Mouse (Mus musculus) lung, adult 2 months (tissue): ENCODE measurements at regions not wholly inside any gene's neighbourhood (a gene's known extent, or its start where the extent isn't known, plus 50 kb on each side); places are given as distances from the start of the nearest gene placed in this dataset.
A peak's percentile ranks its signal among the peaks of the same experiment; 100 is the strongest.

ENCODE experiments used
- DNase-seq: peaks from one replicate; pipeline ENCODE4 v3.0.0; 2022
- H3K4me1 ChIP-seq: fragments of 200-500 bp; 2 replicates; pipeline ENCODE4 v1.6.1; 2011; ENCODE audit warnings: low read length; ENCODE audit not compliant: control insufficient read depth, insufficient read depth
- H3K4me3 ChIP-seq: fragments of 200-500 bp; replicated peaks from 2 replicates; pipeline ENCODE3; 2011; ENCODE audit warnings: low read depth, mild to moderate bottlenecking, control low read depth, low read length; ENCODE audit errors: extremely low read depth
- CTCF ChIP-seq: fragments of 200-500 bp; IDR thresholded peaks from 2 replicates; pipeline ENCODE4 v1.5.1; 2011; ENCODE audit warnings: mild to moderate bottlenecking, low read length, control low read depth; ENCODE audit not compliant: insufficient read depth
- POLR2A ChIP-seq: fragments of 200-500 bp; IDR thresholded peaks from 2 replicates; pipeline ENCODE4 v1.6.1; 2011; ENCODE audit warnings: low read depth, mild to moderate bottlenecking, control low read depth, low read length, borderline replicate concordance; ENCODE audit errors: extremely low read depth
- WGBS: fragments of 180-500 bp; shearing (Covaris S2); methylation state at CpG from one replicate; pipeline ENCODE4 v1.1.7; 2018; 5-methylcytosine and 5-hydroxymethylcytosine counted together

GRCm38 (mm10) chr7:115360142-115360541, 616.6 kb downstream of the Insc start:
- Histone ChIP-seq H3K4me1 (no peaks in the 10 kb centered on the region), H3K4me3 (no peak overlapping the region)
- WGBS = 69% methylated on average over 3 of the region's 3 CpGs
- TF ChIP-seq CTCF (no peak), POLR2A (no peak)
- no peak for DNase-seq

- 84% methylated on average over 2 of the region's 2 CpGs for WGBS
These were observed 618.6 kb downstream of the Insc start for GRCm38 (mm10) chr7:115362117-115362516.

GRCm38 (mm10) chr7:115366910-115367309, 623.4 kb downstream of the Insc start:
- WGBS = 48% methylated on average over 5 of the region's 5 CpGs
- DNase-seq = peak; percentile 53
- no peak for TF ChIP-seq POLR2A
- TF ChIP-seq CTCF = 0 out of 2 replicates have a peak, but pooled peaks have one; percentile 41
- H3K4me1 ChIP-seq = no peaks in the 10 kb centered on the region
- no peak overlapping the region for H3K4me3 ChIP-seq

More at GRCm38 (mm10) chr7:115362117-115362516, 618.6 kb downstream of the Insc start:
- Histone ChIP-seq H3K4me1 (no peaks in the 10 kb centered on the region), H3K4me3 (no peak overlapping the region)
- TF ChIP-seq CTCF (no peak), POLR2A (no peak)
- DNase-seq = no peak

DNA sequence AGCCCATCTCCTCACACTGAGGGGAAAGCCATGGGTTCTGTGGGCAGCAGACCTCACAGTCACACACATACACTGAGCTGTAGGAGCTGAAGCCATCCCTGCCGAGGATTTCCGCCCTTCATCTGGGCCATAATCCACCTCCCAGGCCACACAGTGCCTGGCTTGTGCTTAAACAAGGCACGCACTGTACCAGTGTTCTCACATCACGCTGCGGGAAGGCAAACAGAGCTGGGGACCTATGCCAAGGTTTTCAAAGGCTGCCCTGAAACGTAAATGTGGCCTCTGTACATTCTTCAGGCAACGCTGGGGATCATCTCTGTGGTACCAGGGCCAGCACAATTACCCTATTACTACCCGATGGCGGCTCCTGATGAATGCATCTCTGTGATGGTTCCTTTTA, 627.6 kb downstream of the Insc start:
- WGBS = 68% methylated on average over 9 of the region's 9 CpGs
- TF ChIP-seq CTCF = no peak
- TF ChIP-seq POLR2A = no peak
- DNase-seq = no peak
- no peaks in the 10 kb centered on the region for H3K4me1 ChIP-seq
- no peak overlapping the region for H3K4me3 ChIP-seq

- TF ChIP-seq POLR2A (no peak), CTCF (no peak)
- H3K4me1 ChIP-seq = no peaks in the 10 kb centered on the region
- no peak overlapping the region for H3K4me3 ChIP-seq
- whole genome bisulfite sequencing = 56% methylated on average over 2 of the region's 2 CpGs
- no peak for DNase-seq
These were observed 629.4 kb downstream of the Insc start for GRCm38 (mm10) chr7:115372921-115373320.

- WGBS = 65% methylated on average over 8 of the region's 8 CpGs
- TF ChIP-seq CTCF (no peak), POLR2A (no peak)
- H3K4me1 ChIP-seq = no peaks in the 10 kb centered on the region
- H3K4me3 ChIP-seq = no peak overlapping the region
- DNase-seq = no peak
These were observed 630.5 kb downstream of the Insc start for GRCm38 (mm10) chr7:115373781-115374533.

- DNase-seq = no peak
- H3K4me1 ChIP-seq = no peaks in the 10 kb centered on the region
- no peak overlapping the region for H3K4me3 ChIP-seq
- WGBS = 72% methylated on average over 4 of the region's 4 CpGs
- TF ChIP-seq CTCF (no peak), POLR2A (no peak)
These were observed 632.6 kb downstream of the Insc start for GRCm38 (mm10) chr7:115376067-115376466.

DNA sequence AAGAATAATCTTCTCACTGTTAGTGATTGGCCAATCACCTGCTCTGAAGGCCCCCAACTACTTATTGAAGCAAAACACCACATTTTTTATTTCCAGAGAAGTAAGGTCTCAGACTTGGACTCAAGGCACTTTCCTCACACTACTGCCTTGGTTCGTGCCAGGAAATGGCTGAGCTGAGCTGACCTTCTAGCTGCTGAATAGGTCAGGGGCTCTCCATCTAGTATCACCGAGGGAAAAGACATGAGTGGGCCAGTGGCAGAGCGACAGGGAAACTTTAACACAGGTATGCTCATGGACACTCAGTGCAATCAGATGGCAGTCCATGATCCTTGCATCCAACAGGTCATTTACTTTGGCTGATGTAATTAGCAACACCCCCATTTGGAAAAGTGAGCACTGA, 635.3 kb downstream of the Insc start:
- Histone ChIP-seq H3K4me1 (no peaks in the 10 kb centered on the region), H3K4me3 (no peak overlapping the region)
- no peak for DNase-seq
- TF ChIP-seq POLR2A = no peak
- TF ChIP-seq CTCF = no peak
- 77% methylated on average over 3 of the region's 3 CpGs for WGBS

DNA sequence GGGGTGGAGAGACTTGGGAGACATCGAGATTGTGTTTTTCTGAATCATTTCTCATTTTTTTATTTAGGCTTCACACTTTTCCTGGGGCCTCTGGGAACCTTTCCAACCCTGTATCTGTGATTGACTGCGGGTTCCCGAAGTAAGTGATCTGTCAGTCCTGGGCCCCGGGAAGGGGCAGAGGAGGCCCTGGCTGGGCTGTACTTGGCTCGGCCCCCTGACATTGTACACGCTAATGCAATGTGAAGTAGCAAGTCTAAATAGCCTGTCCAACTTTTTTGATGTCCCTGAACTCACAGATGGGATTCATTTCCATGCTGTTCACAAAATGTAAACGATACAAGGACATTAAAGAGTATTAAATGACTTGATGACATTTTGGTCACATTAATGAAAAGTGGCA, 636.1 kb downstream of the Insc start:
- 44% methylated on average over 7 of the region's 7 CpGs for WGBS
- TF ChIP-seq CTCF (no peak), POLR2A (no peak)
- no peak for DNase-seq
- H3K4me1 ChIP-seq = no peaks in the 10 kb centered on the region
- H3K4me3 ChIP-seq = no peak overlapping the region

- Histone ChIP-seq H3K4me3 (no peak overlapping the region), H3K4me1 (no peaks in the 10 kb centered on the region)
- 76% methylated on average over 8 of the region's 8 CpGs for WGBS
- TF ChIP-seq CTCF (no peak), POLR2A (no peak)
- DNase-seq = no peak
These were observed 637.6 kb downstream of the Insc start for GRCm38 (mm10) chr7:115380989-115381610.
